Mouse (Mus musculus): ENCODE results near the gene Saa3.
"Not testable (repeated sequence)": the region's sequence is repeated elsewhere in the genome, so short reads cannot be mapped to it uniquely, and the experiment has no call there.

Gene Saa3

GRCm38 (mm10) chr7:46710390-46710844 lies 5.1 kb downstream of the Saa3 start, which contains the start of gene Saal1:
TSS of gene Saal1 (minus strand) at chr7:46710680.
- peak; percentile 89 for DNase-seq

GRCm38 (mm10) chr7:46700521-46701025 lies 14.9 kb downstream of the Saa3 start:
- no peak for DNase-seq

GRCm38 (mm10) chr7:46696754-46697153 lies 18.7 kb downstream of the Saa3 start:
- no peak for DNase-seq

GRCm38 (mm10) chr7:46686827-46687226 lies 28.7 kb downstream of the Saa3 start:
- DNase-seq: no peak

- DNase-seq: no peak
Measured at GRCm38 (mm10) chr7:46680732-46681131, 34.8 kb downstream of the Saa3 start.

GRCm38 (mm10) chr7:46679044-46679443 lies 36.5 kb downstream of the Saa3 start:
- not testable (repeated sequence) for DNase-seq

- no peak for DNase-seq
Measured at GRCm38 (mm10) chr7:46678417-46678816, 37.1 kb downstream of the Saa3 start.

- DNase-seq: no peak
Measured at GRCm38 (mm10) chr7:46676808-46677360, 38.6 kb downstream of the Saa3 start.

- DNase-seq: no peak
Measured at GRCm38 (mm10) chr7:46675886-46676285, 39.6 kb downstream of the Saa3 start.

GRCm38 (mm10) chr7:46675061-46675460 lies 40.4 kb downstream of the Saa3 start:
- no peak for DNase-seq

- no peak for DNase-seq
Measured at GRCm38 (mm10) chr7:46672160-46672672, 43.3 kb downstream of the Saa3 start, which contains the start of gene Tph1. TSS of gene Tph1 (minus strand) at chr7:46672537.

GRCm38 (mm10) chr7:46667256-46667655 lies 48.2 kb downstream of the Saa3 start:
- peak; percentile 7 for DNase-seq

- DNase-seq: peak; percentile 5
Measured at GRCm38 (mm10) chr7:46665236-46665635, 50.3 kb downstream of the Saa3 start.
